Mouse (Mus musculus) forebrain, postnatal 0 days (tissue): Measurements from ENCODE around the gene Anxa11. TPM values are rescaled to one million over a fixed set of nuclear protein-coding genes. Genes with fewer than 3 reads are reported as not detected.

Experiments
- ATAC-seq: fragments of 200-750 bp; cut with Nextera tagmentation; 2 replicates; pipeline ENCODE4 v1.8.0; 2017; ENCODE audit warnings: mild to moderate bottlenecking, moderate library complexity
- DNase-seq: peaks from one replicate; pipeline ENCODE4 v3.0.0-alpha.2; 2015
- H3K27ac ChIP-seq: fragments of 300-500 bp; sonication (generic); 2 replicates; pipeline ENCODE4 v1.5.1; 2014; ENCODE audit warnings: low read depth, mild to moderate bottlenecking, antibody characterized with exemption, low read length, moderate library complexity, mixed read lengths
- H3K27me3 ChIP-seq: fragments of 300-500 bp; sonication (generic); 2 replicates; pipeline ENCODE4 v1.6.1; 2014; ENCODE audit warnings: mild to moderate bottlenecking, low read length, mixed read lengths; ENCODE audit not compliant: insufficient read depth
- H3K36me3 ChIP-seq: fragments of 300-500 bp; sonication (generic); 2 replicates; pipeline ENCODE4 v1.6.1; 2014; ENCODE audit warnings: mild to moderate bottlenecking, moderate library complexity; ENCODE audit not compliant: insufficient read depth
- H3K4me1 ChIP-seq: fragments of 300-500 bp; sonication (generic); 2 replicates; pipeline ENCODE4 v1.6.1; 2014; ENCODE audit warnings: antibody characterized with exemption; ENCODE audit not compliant: insufficient read depth
- H3K4me2 ChIP-seq: fragments of 300-500 bp; sonication (generic); 2 replicates; pipeline ENCODE4 v1.6.1; 2014; ENCODE audit warnings: low read depth, mild to moderate bottlenecking, moderate library complexity
- H3K4me3 ChIP-seq: fragments of 300-500 bp; sonication (generic); 2 replicates; pipeline ENCODE4 v1.5.1; 2014; ENCODE audit warnings: low read depth, low read length, mixed read lengths
- H3K9ac ChIP-seq: fragments of 300-500 bp; sonication (generic); 2 replicates; pipeline ENCODE4 v1.6.1; 2014; ENCODE audit warnings: mild to moderate bottlenecking
- H3K9me3 ChIP-seq: fragments of 300-500 bp; sonication (generic); 2 replicates; pipeline ENCODE4 v1.6.1; 2016; ENCODE audit warnings: low read length
- CTCF ChIP-seq: sonication (generic); IDR thresholded peaks from 2 replicates; pipeline ENCODE4 v1.5.1; 2016; ENCODE audit warnings: antibody characterized with exemption, control low read depth, low read depth
- WGBS: fragments of 180-500 bp; shearing (Covaris S2); extraction: QIAGEN DNeasy Blood & Tissue Kit; methylation state at CpG from one replicate; pipeline ENCODE4 v1.1.7; 2014; 5-methylcytosine and 5-hydroxymethylcytosine counted together
- polyA plus RNA-seq: library from polyadenylated mRNA; unstranded; fragments of >200 nt; fragmentation: Nextera tagmentation; extraction: Ambion mirVana; gene quantifications from 2 replicates; pipeline ENCODE4 v1.2.1, GENCODE M21; 2015
- total RNA-seq: library from RNA; depleted of rRNA; stranded (reverse); fragments of >200 nt; gene quantifications from 2 replicates; pipeline ENCODE4 v1.2.3, GENCODE M21; 2014

Gene Anxa11
- total and polyA plus RNA-seq, 2 experiments from 2014 or later = 3.0 to 4.2 TPM

- 83% methylated on average over 8 of the region's 8 CpGs for WGBS
Measured at GRCm38 (mm10) chr14:25857940-25858339, 16.0 kb downstream of the Anxa11 start.

GRCm38 (mm10) chr14:25861771-25862530 lies 20.0 kb downstream of the Anxa11 start:
- ATAC-seq = no peak
- H3K27ac ChIP-seq = no peak overlapping the region
- DNase-seq = no peak
- no peak overlapping the region for H3K9ac ChIP-seq
- H3K36me3 ChIP-seq = no peaks in the 10 kb centered on the region
- H3K4me2 ChIP-seq = no peak overlapping the region
- no peaks in the 10 kb centered on the region for H3K27me3 ChIP-seq
- 90% methylated on average over 13 of the region's 13 CpGs for WGBS
- TF ChIP-seq CTCF = no peak
- no peaks in the 10 kb centered on the region for H3K9me3 ChIP-seq
- H3K4me1 ChIP-seq = no peaks in the 10 kb centered on the region
- H3K4me3 ChIP-seq = no peak overlapping the region

More at GRCm38 (mm10) chr14:25857940-25858339, 16.0 kb downstream of the Anxa11 start:
- Histone ChIP-seq H3K4me1 (no peaks in the 10 kb centered on the region), H3K9me3 (no peaks in the 10 kb centered on the region), H3K27me3 (no peaks in the 10 kb centered on the region), H3K4me2 (no peak overlapping the region), H3K36me3 (no peaks in the 10 kb centered on the region), H3K9ac (no peak overlapping the region), H3K27ac (no peak overlapping the region), H3K4me3 (no peak overlapping the region)
- ATAC-seq (no peak), DNase-seq (no peak)
- TF ChIP-seq CTCF = no peak

- no peak for DNase-seq
- WGBS = 79% methylated on average over 2 of the region's 2 CpGs
- no peak for ATAC-seq
Measured at GRCm38 (mm10) chr14:25863721-25864120, 21.8 kb downstream of the Anxa11 start.

GRCm38 (mm10) chr14:25865251-25865650 lies 23.3 kb downstream of the Anxa11 start:
- H3K4me3 ChIP-seq = no peak overlapping the region
- DNase-seq = no peak
- H3K9me3 ChIP-seq = no peaks in the 10 kb centered on the region
- H3K9ac ChIP-seq = no peak overlapping the region
- H3K4me2 ChIP-seq = no peak overlapping the region
- H3K4me1 ChIP-seq = no peaks in the 10 kb centered on the region
- 92% methylated on average over 5 of the region's 5 CpGs for whole genome bisulfite sequencing
- TF ChIP-seq CTCF = no peak
- no peaks in the 10 kb centered on the region for H3K36me3 ChIP-seq
- no peak overlapping the region for H3K27ac ChIP-seq
- no peak for ATAC-seq
- H3K27me3 ChIP-seq = no peaks in the 10 kb centered on the region

More at GRCm38 (mm10) chr14:25863721-25864120, 21.8 kb downstream of the Anxa11 start:
- no peaks in the 10 kb centered on the region for H3K4me1 ChIP-seq
- no peaks in the 10 kb centered on the region for H3K27me3 ChIP-seq
- TF ChIP-seq CTCF = no peak
- H3K27ac ChIP-seq = no peak overlapping the region
- no peak overlapping the region for H3K4me3 ChIP-seq
- H3K4me2 ChIP-seq = no peak overlapping the region
- no peak overlapping the region for H3K9ac ChIP-seq
- no peaks in the 10 kb centered on the region for H3K9me3 ChIP-seq
- H3K36me3 ChIP-seq = no peaks in the 10 kb centered on the region

- no peaks in the 10 kb centered on the region for H3K9me3 ChIP-seq
- H3K4me1 ChIP-seq = no peaks in the 10 kb centered on the region
- no peak overlapping the region for H3K27ac ChIP-seq
- no peak for TF ChIP-seq CTCF
- H3K4me2 ChIP-seq = no peak overlapping the region
- H3K4me3 ChIP-seq = no peak overlapping the region
- H3K9ac ChIP-seq = no peak overlapping the region
- WGBS = 91% methylated on average over 6 of the region's 6 CpGs
- ATAC-seq (no peak), DNase-seq (no peak)
- no peaks in the 10 kb centered on the region for H3K36me3 ChIP-seq
- no peaks in the 10 kb centered on the region for H3K27me3 ChIP-seq
Measured at GRCm38 (mm10) chr14:25866384-25866783, 24.4 kb downstream of the Anxa11 start.

- Histone ChIP-seq H3K4me1 (no peaks in the 10 kb centered on the region), H3K27ac (no peak overlapping the region), H3K9ac (no peak overlapping the region), H3K4me3 (no peak overlapping the region), H3K9me3 (no peaks in the 10 kb centered on the region), H3K4me2 (no peak overlapping the region), H3K27me3 (no peaks in the 10 kb centered on the region), H3K36me3 (no peaks in the 10 kb centered on the region)
- TF ChIP-seq CTCF = no peak
- no peak for DNase-seq
- ATAC-seq = no peak
- WGBS = 74% methylated on average over 11 of the region's 11 CpGs
Measured at GRCm38 (mm10) chr14:25866832-25867231, 24.9 kb downstream of the Anxa11 start.

- Histone ChIP-seq H3K27ac (no peak overlapping the region), H3K9ac (no peak overlapping the region), H3K4me2 (no peak overlapping the region), H3K9me3 (no peaks in the 10 kb centered on the region), H3K4me3 (no peak overlapping the region), H3K27me3 (no peaks in the 10 kb centered on the region), H3K4me1 (no peaks in the 10 kb centered on the region), H3K36me3 (no peaks in the 10 kb centered on the region)
- 80% methylated on average over 6 of the region's 6 CpGs for WGBS
- DNase-seq = no peak
- ATAC-seq = no peak
- no peak for TF ChIP-seq CTCF
Measured at GRCm38 (mm10) chr14:25867834-25868233, 25.9 kb downstream of the Anxa11 start.
